Comparison of ENCODE assay signal across 18 mouse cellular contexts in the genomic region with DNA sequence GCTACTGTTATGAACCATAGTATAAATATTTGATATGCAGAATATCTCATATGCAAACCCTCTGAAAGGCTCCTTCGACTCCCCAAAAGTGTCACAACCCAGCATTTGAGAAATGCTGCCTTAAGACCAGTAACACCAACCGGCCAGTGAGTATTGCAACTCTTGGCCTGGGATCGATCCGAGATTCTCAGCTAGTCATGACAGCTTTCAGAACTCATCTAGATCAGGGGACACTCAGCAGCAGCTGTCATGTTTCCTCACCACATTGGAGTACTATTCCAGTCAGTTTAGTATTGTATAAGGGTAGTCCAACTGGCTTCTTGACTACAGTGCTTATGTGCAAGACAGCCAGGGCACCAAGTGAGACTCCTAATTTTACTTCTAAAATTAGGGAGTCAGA.
DNase-seq lines count a peak whose midpoint lies in the region; ATAC-seq and TF ChIP-seq lines count a peak whose summit lies in the region.
"Had no signal": no experiment of that assay in that cellular context is flagged by ENCODE, and none has a peak within 500 bp of the region (broad histone marks: within the 10 kb centered on the region; RNA-seq: fewer than 3 reads in every experiment).

No protein-coding gene starts in this region.

- TF ChIP-seq POLR2A in lung, adult 2 months (IDR thresholded peaks at IDR 0.05; ENCODE audit: borderline replicate concordance, extremely low read depth, low read depth, low read length), result no peak

- no peak for TF ChIP-seq CTCF in lung, adult 2 months (IDR thresholded peaks at IDR 0.05; ENCODE audit: insufficient read depth, low read length)

- DNase-seq in heart, adult 11 months, result peak; percentile 86
- DNase-seq in heart, adult 18-20 months, result no peak
- peak; percentile 11 for DNase-seq in lung, adult 2 months
- DNase-seq in lung, postnatal 14 days, result peak; percentile 24
- no peak for DNase-seq in adrenal gland, postnatal 4 days (ENCODE audit: low spot score in 2 of 2)
- DNase-seq in kidney, postnatal 4 days, result no peak
- DNase-seq: adrenal gland, postnatal 25 days; cerebellum, adult 2 months; cerebellum, postnatal 10 days; forebrain, postnatal 0 days had no signal

- no peak for ATAC-seq in monocyte, adult 5-6 weeks (replicated peaks; ENCODE audit: insufficient number of reproducible peaks, low FRiP score, low TSS enrichment, poor library complexity, severe bottlenecking)
- ATAC-seq: activated CD4-positive, CD25-positive, alpha-beta regulatory T cell, adult 4 months; forebrain, embryonic 13.5 days; forebrain, postnatal 0 days; hindbrain, embryonic 16.5 days; Patski had no signal

- no peaks in the 10 kb centered on the region for H3K4me1 ChIP-seq in lung, adult 2 months (ENCODE audit: control insufficient read depth, insufficient read depth, low read length)
- H3K4me1 ChIP-seq: embryonic facial prominence, embryonic 10.5 days; heart, embryonic 12.5 days; hindbrain, embryonic 10.5 days had no signal

- no peak overlapping the region for H3K4me3 ChIP-seq in lung, adult 2 months (replicated peaks; ENCODE audit: extremely low read depth, low read depth, low read length)
- H3K4me3 ChIP-seq: embryonic facial prominence, embryonic 10.5 days; forebrain, embryonic 13.5 days; heart, embryonic 12.5 days; hindbrain, embryonic 10.5 days had no signal

- WGBS in lung, adult 2 months, result 73% methylated on average over 4 of the region's 4 CpGs

Comparison
In these comparisons a context has a peak if more than half of its experiments do, and no peak if none do; other contexts are left out.
1. DNase-seq: peak in heart, adult 11 months (single experiment), lung, adult 2 months (single experiment) and lung, postnatal 14 days (single experiment); none in heart, adult 18-20 months (0 of 2), adrenal gland, postnatal 4 days (0 of 2) and kidney, postnatal 4 days (0 of 2).